Mouse (Mus musculus): ENCODE measurements around the gene Cap2.

- TF ChIP-seq CTCF (IDR thresholded peaks at IDR 0.05) (no peak), EP300 (IDR thresholded peaks at IDR 0.05; ENCODE audit: insufficient read depth, low read depth, low read length) (no peak), POLR2A (IDR thresholded peaks at IDR 0.05; ENCODE audit: insufficient read depth, low read depth, low read length) (no peak)
Measured at GRCm38 (mm10) chr13:46515120-46515523, 13.5 kb downstream of the Cap2 start.

Measured in heart, adult 2 months (tissue).